Mouse (Mus musculus): ENCODE data around the gene Tmcc1. TPM values are rescaled to one million over a fixed set of nuclear protein-coding genes. Genes with fewer than 3 reads are reported as not detected.

Gene Tmcc1
- polyA plus RNA-seq, 1 experiment from 2014 or later = 14.3 TPM

- no peaks in the 10 kb centered on the region for H3K9me3 ChIP-seq (replicated peaks)
- DNase-seq (ENCODE audit: low spot score) = no peak
- no peak overlapping the region for H3K4me3 ChIP-seq
- 84% methylated on average over 2 of the region's 2 CpGs for WGBS
- peaks cover 4% of the 10 kb centered on the region for H3K27me3 ChIP-seq (ENCODE audit: low read depth, poor library complexity, severe bottlenecking)
- peak overlapping the region; percentile 62 for H3K27ac ChIP-seq
- H3K36me3 ChIP-seq = no peaks in the 10 kb centered on the region
- H3K4me1 ChIP-seq = peaks cover 64% of the 10 kb centered on the region
Measured at GRCm38 (mm10) chr6:115999227-115999626, 194.1 kb downstream of the Tmcc1 start.

- Histone ChIP-seq H3K9me3 (replicated peaks) (no peaks in the 10 kb centered on the region), H3K4me3 (no peak overlapping the region), H3K4me1 (peaks cover 64% of the 10 kb centered on the region), H3K27ac (peak overlapping the region; percentile 62), H3K27me3 (ENCODE audit: low read depth, poor library complexity, severe bottlenecking) (peaks cover 8% of the 10 kb centered on the region), H3K36me3 (no peaks in the 10 kb centered on the region)
- WGBS = 87% methylated on average over 7 of the region's 7 CpGs
- DNase-seq (ENCODE audit: low spot score) = no peak
Measured at GRCm38 (mm10) chr6:115998758-115999157, 194.5 kb downstream of the Tmcc1 start.

GRCm38 (mm10) chr6:115997726-115998311 is 195.5 kb downstream of the Tmcc1 start:
- Histone ChIP-seq H3K4me3 (no peak overlapping the region), H3K27ac (peak overlapping the region; percentile 62), H3K27me3 (ENCODE audit: low read depth, poor library complexity, severe bottlenecking) (peaks cover 18% of the 10 kb centered on the region), H3K36me3 (no peaks in the 10 kb centered on the region), H3K4me1 (peaks cover 67% of the 10 kb centered on the region), H3K9me3 (replicated peaks) (no peaks in the 10 kb centered on the region)
- WGBS = 17% methylated on average over 3 of the region's 3 CpGs
- peak; percentile 42 for DNase-seq (ENCODE audit: low spot score)

GRCm38 (mm10) chr6:115996171-115996851 is 197.0 kb downstream of the Tmcc1 start:
- H3K4me1 ChIP-seq = peaks cover 72% of the 10 kb centered on the region
- H3K27ac ChIP-seq = peak overlapping the region; percentile 67
- H3K36me3 ChIP-seq = no peaks in the 10 kb centered on the region
- DNase-seq (ENCODE audit: low spot score) = no peak
- H3K27me3 ChIP-seq (ENCODE audit: low read depth, poor library complexity, severe bottlenecking) = peaks cover 33% of the 10 kb centered on the region
- no peaks in the 10 kb centered on the region for H3K9me3 ChIP-seq (replicated peaks)
- WGBS = 30% methylated on average over 6 of the region's 6 CpGs
- H3K4me3 ChIP-seq = no peak overlapping the region; the same call in 1 of the 2 replicates

- H3K9me3 ChIP-seq (replicated peaks) = no peaks in the 10 kb centered on the region
- peak overlapping the region; percentile 67 for H3K27ac ChIP-seq
- no peak for DNase-seq (ENCODE audit: low spot score)
- H3K27me3 ChIP-seq (ENCODE audit: low read depth, poor library complexity, severe bottlenecking) = peaks cover 40% of the 10 kb centered on the region
- H3K4me1 ChIP-seq = peaks cover 79% of the 10 kb centered on the region
- H3K36me3 ChIP-seq = no peaks in the 10 kb centered on the region
- WGBS = 65% methylated on average over 4 of the region's 4 CpGs
- peak overlapping the region; percentile 65 for H3K4me3 ChIP-seq
Measured at GRCm38 (mm10) chr6:115995531-115995941, 197.8 kb downstream of the Tmcc1 start.

GRCm38 (mm10) chr6:115994877-115995520 is 198.3 kb downstream of the Tmcc1 start, which contains the start of gene Plxnd1:
Gene Plxnd1 (minus strand): TSS chr6:115995005.
- Histone ChIP-seq H3K27ac (peak within 1 kb of the TSS; percentile 67), H3K36me3 (no peaks in the 10 kb centered on the region), H3K27me3 (ENCODE audit: low read depth, poor library complexity, severe bottlenecking) (peaks cover 46% of the 10 kb centered on the region), H3K4me1 (peaks cover 82% of the 10 kb centered on the region), H3K4me3 (peak within 1 kb of the TSS; percentile 65), H3K9me3 (replicated peaks) (no peaks in the 10 kb centered on the region)
- peak; percentile 97 for DNase-seq (ENCODE audit: low spot score)
- 2% methylated on average over 38 of the region's 51 CpGs for WGBS

- peaks cover 81% of the 10 kb centered on the region for H3K4me1 ChIP-seq
- H3K27ac ChIP-seq = peak overlapping the region; percentile 67
- no peaks in the 10 kb centered on the region for H3K9me3 ChIP-seq (replicated peaks)
- 3% methylated on average over 93 of the region's 93 CpGs for WGBS
- no peaks in the 10 kb centered on the region for H3K36me3 ChIP-seq
- peak overlapping the region; percentile 65 for H3K4me3 ChIP-seq
- peaks cover 48% of the 10 kb centered on the region for H3K27me3 ChIP-seq (ENCODE audit: low read depth, poor library complexity, severe bottlenecking)
- no peak for DNase-seq (ENCODE audit: low spot score)
Measured at GRCm38 (mm10) chr6:115994146-115994876, 199.0 kb downstream of the Tmcc1 start.

- Histone ChIP-seq H3K27ac (peak overlapping the region; percentile 67), H3K4me3 (peak overlapping the region; percentile 65), H3K9me3 (replicated peaks) (no peaks in the 10 kb centered on the region), H3K36me3 (no peaks in the 10 kb centered on the region), H3K27me3 (ENCODE audit: low read depth, poor library complexity, severe bottlenecking) (peaks cover 53% of the 10 kb centered on the region), H3K4me1 (peaks cover 80% of the 10 kb centered on the region)
- DNase-seq (ENCODE audit: low spot score) = no peak
- 3% methylated on average over 86 of the region's 86 CpGs for WGBS
Measured at GRCm38 (mm10) chr6:115993463-115994145, 199.7 kb downstream of the Tmcc1 start.

- Histone ChIP-seq H3K9me3 (replicated peaks) (no peaks in the 10 kb centered on the region), H3K27me3 (ENCODE audit: low read depth, poor library complexity, severe bottlenecking) (peaks cover 53% of the 10 kb centered on the region), H3K4me3 (peak overlapping the region; percentile 65), H3K27ac (peak overlapping the region; percentile 67; the same call in 1 of the 2 replicates), H3K4me1 (peaks cover 74% of the 10 kb centered on the region), H3K36me3 (no peaks in the 10 kb centered on the region)
- WGBS = 47% methylated on average over 6 of the region's 6 CpGs
- no peak for DNase-seq (ENCODE audit: low spot score)
Measured at GRCm38 (mm10) chr6:115992981-115993380, 200.3 kb downstream of the Tmcc1 start.

- WGBS = 32% methylated on average over 10 of the region's 10 CpGs
- H3K4me1 ChIP-seq = peaks cover 72% of the 10 kb centered on the region
- H3K4me3 ChIP-seq = peak overlapping the region; percentile 65
- H3K27ac ChIP-seq = peak overlapping the region; percentile 59; the same call in 1 of the 2 replicates
- peaks cover 53% of the 10 kb centered on the region for H3K27me3 ChIP-seq (ENCODE audit: low read depth, poor library complexity, severe bottlenecking)
- no peaks in the 10 kb centered on the region for H3K9me3 ChIP-seq (replicated peaks)
- no peaks in the 10 kb centered on the region for H3K36me3 ChIP-seq
- no peak for DNase-seq (ENCODE audit: low spot score)
Measured at GRCm38 (mm10) chr6:115991881-115992620, 201.2 kb downstream of the Tmcc1 start.

- Histone ChIP-seq H3K9me3 (replicated peaks) (no peaks in the 10 kb centered on the region), H3K4me1 (peaks cover 72% of the 10 kb centered on the region), H3K4me3 (peak overlapping the region; percentile 65), H3K36me3 (no peaks in the 10 kb centered on the region), H3K27ac (peak overlapping the region; percentile 59), H3K27me3 (ENCODE audit: low read depth, poor library complexity, severe bottlenecking) (peaks cover 53% of the 10 kb centered on the region)
- 28% methylated on average over 13 of the region's 13 CpGs for WGBS
- no peak for DNase-seq (ENCODE audit: low spot score)
Measured at GRCm38 (mm10) chr6:115991108-115991880, 202.0 kb downstream of the Tmcc1 start.
